Mouse (Mus musculus) left cerebral cortex, adult 2 months (tissue): ENCODE data around the gene Gm14434. TPM values are rescaled to one million over a fixed set of nuclear protein-coding genes. Genes with fewer than 3 reads are reported as not detected.
"Not testable (repeated sequence)": the region's sequence is repeated elsewhere in the genome, so short reads cannot be mapped to it uniquely, and the experiment has no call there.

ENCODE experiments used
- DNase-seq, 2 experiments: peaks; one replicate each; pipeline ENCODE4 v3.0.0; 2021 to 2022; ENCODE audit warnings: low spot score in 2 of 2, mixed read lengths in 1 of 2; ENCODE audit errors: extremely low spot score in 1 of 2
- H3K27ac ChIP-seq: fragments of 200-600 bp; 2 replicates; pipeline ENCODE4 v1.8.1; 2022
- H3K4me3 ChIP-seq: fragments of 200-600 bp; 2 replicates; pipeline ENCODE4 v1.8.1; 2022
- intact Hi-C: fragments of 180-260 bp; cut with DNase I; formaldehyde crosslinking; loops from one replicate; pipeline ENCODE4 v1.15.1; 2025
- long read RNA-seq, 2 experiments: library from polyadenylated mRNA; stranded (forward); transcript quantifications; one replicate each; pipeline ENCODE4 v2.0.0; 2021; ENCODE audit warnings: borderline mapping rate in 2 of 2
- total RNA-seq, 2 experiments: library from RNA; stranded (reverse); gene quantifications; 2 replicates each; pipeline ENCODE4 v1.2.3; 2021

The Gm14434 gene
- not detected for total RNA-seq
- long read RNA-seq, experiment 1, partial matches to known transcripts: 0 of 3 reads
- long read RNA-seq, experiment 1, other reads (novel, unspliced or antisense): 0 of 3 reads
- long read RNA-seq, experiment 2, partial matches to known transcripts: 0 of 8 reads
- long read RNA-seq, experiment 2, other reads (novel, unspliced or antisense): 4 of 8 reads

DNA sequence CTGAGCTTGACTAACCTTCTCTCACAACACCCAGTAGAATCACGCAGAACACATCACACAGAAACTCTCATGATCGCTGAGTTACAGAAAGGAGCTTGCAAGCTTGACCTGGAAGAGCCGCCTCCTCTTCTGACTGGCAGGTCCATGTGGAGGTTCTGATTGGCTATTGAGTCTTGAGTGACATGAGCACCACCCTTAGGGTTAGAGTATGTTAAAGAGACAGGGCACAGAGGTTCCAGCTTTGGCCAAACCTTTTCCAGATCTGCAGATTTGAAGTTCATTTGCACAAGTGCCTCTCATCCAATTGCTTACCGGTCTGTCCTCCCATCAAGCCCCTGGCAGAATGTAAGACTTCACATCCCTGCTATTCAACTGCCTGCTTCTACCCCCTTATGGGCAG, at the start of gene Gm14434:
Gm14434 (minus strand) TSS at position 101 of the 400 bp plus-strand sequence.
- DNase-seq, H3K4me3 ChIP-seq, intact Hi-C loops, H3K27ac ChIP-seq: not testable (repeated sequence)

DNA sequence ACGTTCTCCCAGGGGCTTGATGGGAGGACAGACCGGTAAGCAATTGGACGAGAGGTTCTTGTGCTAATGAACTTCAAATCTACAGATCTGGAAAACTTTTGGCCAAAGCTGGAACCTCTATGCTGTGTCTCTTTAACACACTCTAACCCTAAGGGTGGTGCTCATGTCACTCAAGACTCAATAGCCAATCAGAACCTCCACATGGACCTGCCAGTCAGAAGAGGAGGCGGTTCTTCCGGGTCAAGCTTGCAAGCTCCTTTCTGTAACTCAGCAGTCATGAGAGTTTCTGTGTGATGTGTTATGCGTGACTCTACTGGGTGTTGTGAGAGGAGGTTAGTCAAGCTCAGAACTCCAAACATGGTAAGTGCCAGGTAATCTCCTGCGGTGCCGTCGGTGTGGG, 34.2 kb upstream of the Gm14434 start, which contains the start of gene Zfp967:
Zfp967 (plus strand) TSS at position 301 of the 400 bp plus-strand sequence.
- H3K4me3 ChIP-seq, DNase-seq, intact Hi-C loops, H3K27ac ChIP-seq: not testable (repeated sequence)

DNA sequence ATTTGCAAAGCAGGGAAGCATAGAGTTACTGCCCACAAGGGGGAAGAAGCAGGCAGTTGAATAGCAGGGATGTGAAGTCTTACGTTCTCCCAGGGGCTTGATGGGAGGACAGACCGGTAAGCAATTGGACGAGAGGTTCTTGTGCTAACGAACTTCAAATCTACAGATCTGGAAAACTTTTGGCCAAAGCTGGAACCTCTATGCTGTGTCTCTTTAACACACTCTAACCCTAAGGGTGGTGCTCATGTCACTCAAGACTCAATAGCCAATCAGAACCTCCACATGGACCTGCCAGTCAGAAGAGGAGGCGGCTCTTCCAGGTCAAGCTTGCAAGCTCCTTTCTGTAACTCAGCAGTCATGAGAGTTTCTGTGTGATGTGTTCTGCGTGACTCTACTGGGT, 63.3 kb downstream of the Gm14434 start, which contains the start of gene Gm14435:
Gm14435 (plus strand) TSS at position 301 of the 400 bp plus-strand sequence.
- H3K4me3 ChIP-seq, intact Hi-C loops, DNase-seq, H3K27ac ChIP-seq: not testable (repeated sequence)

Other genes with a start within 250 kb of the Gm14434 start
- gene Gm11009, start 167.3 kb downstream of the Gm14434 start, total RNA-seq: not detected
- 10 to 100 TPM in 1 of 2 experiments, 1 to 10 TPM in 1; 8.2 to 16.0 TPM for gene Gm14435, start 63.2 kb downstream of the Gm14434 start, total RNA-seq
- gene Zfp967, start 34.3 kb upstream of the Gm14434 start, total RNA-seq: not detected
- 10 to 100 TPM in 1 of 2 experiments, 1 to 10 TPM in 1; 6.2 to 13.7 TPM for gene Gm14308, start 149.6 kb upstream of the Gm14434 start, total RNA-seq
- gene Zfp973, start 183.7 kb upstream of the Gm14434 start, total RNA-seq: 10 to 100 TPM; 12.8 to 13.5 TPM
- 10 to 100 TPM; 25.7 to 29.5 TPM for gene Gm14305, start 221.5 kb upstream of the Gm14434 start, total RNA-seq